8 mouse cellular contexts compared by ENCODE assay signal in genomic region chr13:99516448-99516881, GRCm38 (mm10). TPM values are rescaled to one million over a fixed set of nuclear protein-coding genes. Genes with fewer than 3 reads are reported as not detected.
DNase-seq lines count a peak whose midpoint lies in the region; ATAC-seq and TF ChIP-seq lines count a peak whose summit lies in the region.

Map1b (minus strand) TSS chr13:99516540.

- TF ChIP-seq EP300 in liver, embryonic 14.5 days (IDR thresholded peaks at IDR 0.05; ENCODE audit: low read depth): no peak

- peak within 1 kb of the TSS; percentile 91 for H3K9ac ChIP-seq in forebrain, embryonic 12.5 days
- H3K9ac ChIP-seq in heart, embryonic 15.5 days: peak within 1 kb of the TSS; percentile 85
- no peak within 1 kb of the TSS for H3K9ac ChIP-seq in liver, embryonic 14.5 days (replicated peaks)
- H3K9ac ChIP-seq in neural tube, embryonic 15.5 days (replicated peaks): peak within 1 kb of the TSS; percentile 92

- peak within 1 kb of the TSS; percentile 62 for H3K4me2 ChIP-seq in forebrain, embryonic 12.5 days
- H3K4me2 ChIP-seq in heart, embryonic 15.5 days: peak within 1 kb of the TSS; percentile 81
- H3K4me2 ChIP-seq in liver, embryonic 14.5 days (ENCODE audit: low read depth): peak within 1 kb of the TSS; percentile 59
- H3K4me2 ChIP-seq in neural tube, embryonic 15.5 days: peak within 1 kb of the TSS; percentile 83

- no peaks in the 10 kb centered on the region for H3K9me3 ChIP-seq in forebrain, embryonic 12.5 days
- no peaks in the 10 kb centered on the region for H3K9me3 ChIP-seq in heart, embryonic 15.5 days (replicated peaks)
- H3K9me3 ChIP-seq in liver, embryonic 14.5 days (ENCODE audit: control insufficient read depth, low read length): no peaks in the 10 kb centered on the region
- H3K9me3 ChIP-seq in neural tube, embryonic 15.5 days (replicated peaks): no peaks in the 10 kb centered on the region

- 0 out of 2 replicates have a peak, but pooled peaks cover 4% of the 10 kb centered on the region for H3K36me3 ChIP-seq in forebrain, embryonic 12.5 days (replicated peaks)
- no peaks in the 10 kb centered on the region for H3K36me3 ChIP-seq in heart, embryonic 15.5 days
- no peaks in the 10 kb centered on the region for H3K36me3 ChIP-seq in liver, embryonic 14.5 days (replicated peaks; ENCODE audit: control insufficient read depth, insufficient read depth, low read depth)
- H3K36me3 ChIP-seq in neural tube, embryonic 15.5 days: no peaks in the 10 kb centered on the region

- H3K4me1 ChIP-seq in forebrain, embryonic 12.5 days: peaks cover 25% of the 10 kb centered on the region
- peaks cover 21% of the 10 kb centered on the region for H3K4me1 ChIP-seq in heart, embryonic 15.5 days (replicated peaks)
- H3K4me1 ChIP-seq in liver, embryonic 14.5 days (replicated peaks; ENCODE audit: control insufficient read depth in 2 of 2, insufficient read depth in 2 of 2, low read length in 1 of 2): no peaks in the 10 kb centered on the region
- peaks cover 32% of the 10 kb centered on the region for H3K4me1 ChIP-seq in neural tube, embryonic 15.5 days

- no peak for TF ChIP-seq CTCF in brain, embryonic 14.5 days (IDR thresholded peaks at IDR 0.05; ENCODE audit: borderline replicate concordance, extremely low read depth, insufficient read depth, insufficient read length)
- no peak for TF ChIP-seq CTCF in liver, embryonic 14.5 days (IDR thresholded peaks at IDR 0.05; ENCODE audit: low read depth)

- under 1% methylated on average over 22 of the region's 32 CpGs for WGBS in forebrain, embryonic 12.5 days
- WGBS in heart, embryonic 15.5 days: under 1% methylated on average over 20 of the region's 32 CpGs
- WGBS in liver, embryonic 14.5 days (ENCODE audit: insufficient replicate concordance): under 1% methylated on average over 26 of the region's 32 CpGs
- under 1% methylated on average over 22 of the region's 32 CpGs for WGBS in neural tube, embryonic 15.5 days

- peak within 1 kb of the TSS; percentile 99 for H3K27ac ChIP-seq in forebrain, embryonic 12.5 days
- peak within 1 kb of the TSS; percentile 94 for H3K27ac ChIP-seq in heart, embryonic 15.5 days
- no peak within 1 kb of the TSS for H3K27ac ChIP-seq in liver, embryonic 14.5 days
- H3K27ac ChIP-seq in neural tube, embryonic 15.5 days (replicated peaks): peak within 1 kb of the TSS; percentile 97

- ATAC-seq in forebrain, embryonic 12.5 days (ENCODE audit: low FRiP score): peak; percentile 88
- peak; percentile 79 for ATAC-seq in heart, embryonic 15.5 days (replicated peaks; ENCODE audit: insufficient number of reproducible peaks, insufficient read depth, low FRiP score, low read depth)
- ATAC-seq in liver, embryonic 14.5 days (ENCODE audit: insufficient read depth): no peak
- peak; percentile 86 for ATAC-seq in neural tube, embryonic 15.5 days (ENCODE audit: low FRiP score)

- TF ChIP-seq POLR2A in brain, embryonic 14.5 days (IDR thresholded peaks at IDR 0.05; ENCODE audit: borderline replicate concordance, extremely low read depth, insufficient read depth, insufficient read length, poor library complexity, severe bottlenecking): peak; percentile 78; the same call in 1 of the 2 replicates

- H3K27me3 ChIP-seq in forebrain, embryonic 12.5 days: no peaks in the 10 kb centered on the region
- H3K27me3 ChIP-seq in heart, embryonic 15.5 days: no peaks in the 10 kb centered on the region
- peaks cover 43% of the 10 kb centered on the region for H3K27me3 ChIP-seq in liver, embryonic 14.5 days (ENCODE audit: control insufficient read depth, insufficient read depth, low read length)
- no peaks in the 10 kb centered on the region for H3K27me3 ChIP-seq in neural tube, embryonic 15.5 days (replicated peaks)

- peak within 1 kb of the TSS; percentile 91 for H3K4me3 ChIP-seq in forebrain, embryonic 12.5 days (replicated peaks)
- peak within 1 kb of the TSS; percentile 74 for H3K4me3 ChIP-seq in heart, embryonic 15.5 days
- peak within 1 kb of the TSS; percentile 43 to 51 for H3K4me3 ChIP-seq in liver, embryonic 14.5 days (ENCODE audit: insufficient read depth in 1 of 2, low read depth in 2 of 2, low read length in 2 of 2)
- peak within 1 kb of the TSS; percentile 84 for H3K4me3 ChIP-seq in neural tube, embryonic 15.5 days (replicated peaks)

- DNase-seq in ES-CJ7 (ENCODE audit: low read depth, low spot score): peak; percentile 80
- peak; percentile 96 for DNase-seq in brain, embryonic 14.5 days (ENCODE audit: low read depth)
- DNase-seq in kidney, postnatal 14 days: peak; percentile 64
- no peak for DNase-seq in liver, embryonic 14.5 days (ENCODE audit: low read depth in 3 of 3, low spot score in 3 of 3)
- DNase-seq in yolk sac, embryonic 10.5 days (ENCODE audit: low spot score): peak; percentile 83

RNA-seq across cellular contexts. Expression of gene Map1b, which starts in this region (rescaled TPM):
- polyA plus RNA-seq in brain, embryonic 14.5 days (2012; rRNA removed): 124 and 338 TPM in 2 replicates
- 1,306 and 1,372 TPM in 2 replicates for polyA plus RNA-seq in forebrain, embryonic 12.5 days (2016; fragmentation: Nextera tagmentation; extraction: Ambion mirVana)
- polyA plus RNA-seq in heart, embryonic 15.5 days (2015; fragmentation: Nextera tagmentation; extraction: Ambion mirVana): 99.2 and 110 TPM in 2 replicates
- polyA plus RNA-seq in liver, embryonic 14.5 days (2012; rRNA removed): 0.19 and 0.27 TPM in 2 replicates
- polyA plus RNA-seq in liver, embryonic 14.5 days (2014; fragmentation: Nextera tagmentation; extraction: Ambion mirVana): 1.2 and 1.7 TPM in 2 replicates
- 1,470 and 1,697 TPM in 2 replicates for polyA plus RNA-seq in neural tube, embryonic 15.5 days (2015; fragmentation: Nextera tagmentation; extraction: Ambion mirVana)

Comparison
In these comparisons a context has a peak if more than half of its experiments do, and no peak if none do; other contexts are left out.
1. RNA of gene Map1b (polyA plus RNA-seq): 1,470 to 1,697 TPM in neural tube, embryonic 15.5 days, 1,306 to 1,372 TPM in forebrain, embryonic 12.5 days, 124 to 338 TPM in brain, embryonic 14.5 days and 99.2 to 110 TPM in heart, embryonic 15.5 days; 0.19 to 1.7 TPM in liver, embryonic 14.5 days; every median in the first group is over 10 times any median in the second.
2. DNase-seq: peak in ES-CJ7 (single experiment), brain, embryonic 14.5 days (single experiment), kidney, postnatal 14 days (single experiment) and yolk sac, embryonic 10.5 days (single experiment); none in liver, embryonic 14.5 days (0 of 3).
3. Peak in every context shown above with its lines, with median percentiles within 50 percentile points of each other: H3K4me2 ChIP-seq and H3K4me3 ChIP-seq.